Mouse (Mus musculus) cerebellum, adult 11-12 months (tissue): ENCODE measurements around the gene Dhx32.
"Not testable (repeated sequence)": the region's sequence is repeated elsewhere in the genome, so short reads cannot be mapped to it uniquely, and the experiment has no call there.

Experiments
- DNase-seq: peaks from one replicate; pipeline ENCODE4 v3.0.0; 2022

Gene Dhx32

DNA sequence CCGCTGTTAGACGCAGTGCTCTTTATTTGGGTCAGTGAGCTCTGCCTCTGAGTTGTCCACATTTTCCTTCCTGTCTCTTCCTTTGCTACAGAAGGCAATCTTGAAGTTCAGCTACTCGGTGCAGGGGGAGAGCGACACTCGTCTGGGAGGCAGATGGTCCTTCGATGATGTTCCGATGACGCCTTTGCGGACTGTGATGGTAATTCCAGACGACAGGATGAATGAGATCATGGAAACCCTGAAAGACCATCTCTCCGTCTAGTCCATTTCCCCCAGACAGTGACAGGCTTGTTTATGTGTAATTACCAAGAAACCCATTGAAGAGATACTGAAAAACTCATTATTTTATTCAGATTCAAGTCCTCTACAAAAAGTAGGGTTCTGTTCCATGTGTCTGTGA, 61.9 kb downstream of the Dhx32 start:
- DNase-seq = no peak

- no peak for DNase-seq
Measured at GRCm38 (mm10) chr7:133718580-133718979, 63.9 kb downstream of the Dhx32 start.

DNA sequence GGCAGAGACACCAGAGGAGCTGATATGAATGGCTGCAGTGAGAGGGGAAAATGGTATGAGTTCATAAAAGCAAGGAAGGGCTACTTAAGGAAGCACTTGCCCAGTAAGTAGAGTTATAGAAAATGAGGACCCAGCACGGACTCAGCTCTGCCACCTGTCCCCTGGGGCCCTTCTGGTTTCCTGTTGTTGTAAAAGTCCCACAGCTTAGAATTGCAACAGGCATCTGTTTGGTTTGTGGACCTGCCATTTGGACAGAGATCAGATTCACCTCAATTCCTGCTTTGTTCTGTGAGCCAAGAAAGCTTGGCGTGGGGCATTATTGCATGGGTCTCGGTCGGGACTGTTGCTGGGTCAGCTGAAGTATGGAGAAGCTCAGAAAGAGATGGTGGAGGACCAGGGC, 67.1 kb downstream of the Dhx32 start:
- DNase-seq = no peak

DNA sequence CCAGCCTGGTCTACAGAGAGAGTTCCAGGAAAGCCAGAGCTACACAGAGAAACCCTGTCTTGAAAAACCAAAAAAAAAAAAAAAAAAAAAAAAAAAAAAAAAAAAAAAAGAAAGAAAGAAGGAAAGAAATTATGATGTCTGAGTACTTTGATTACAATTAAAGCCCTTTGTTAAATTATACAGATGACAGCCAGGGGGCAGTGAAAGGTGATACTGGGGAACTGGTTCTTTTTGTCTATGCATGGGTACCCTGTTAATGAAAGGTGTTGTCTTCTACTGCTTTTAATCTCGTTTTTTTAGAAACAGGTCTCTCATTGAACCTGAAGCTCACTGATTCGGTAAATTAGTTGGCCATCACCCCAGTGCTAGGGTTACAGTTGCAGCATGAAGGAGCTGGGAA, 75.2 kb downstream of the Dhx32 start:
- no peak for DNase-seq

- DNase-seq = no peak
Measured at GRCm38 (mm10) chr7:133703906-133704305, 78.6 kb downstream of the Dhx32 start.

- DNase-seq = no peak
Measured at GRCm38 (mm10) chr7:133702333-133702732, 80.2 kb downstream of the Dhx32 start.

- no peak for DNase-seq
Measured at GRCm38 (mm10) chr7:133701366-133701765, 81.2 kb downstream of the Dhx32 start.

GRCm38 (mm10) chr7:133699885-133700284, 82.6 kb downstream of the Dhx32 start:
- DNase-seq = no peak

GRCm38 (mm10) chr7:133698021-133698709, 84.4 kb downstream of the Dhx32 start:
- DNase-seq = no peak

DNA sequence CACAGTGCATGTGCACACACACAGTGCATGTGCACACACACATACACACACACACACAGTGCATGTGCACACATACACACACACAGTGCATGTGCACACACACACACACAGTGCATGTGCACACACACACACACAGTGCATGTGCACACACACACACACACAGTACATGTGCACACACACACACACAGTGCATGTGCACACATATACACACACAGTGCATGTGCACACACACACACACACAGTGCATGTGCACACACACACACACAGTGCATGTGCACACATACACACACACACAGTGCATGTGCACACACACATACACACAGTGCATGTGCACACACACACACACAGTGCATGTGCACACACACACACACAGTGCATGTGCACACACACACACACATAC, 96.9 kb downstream of the Dhx32 start:
- DNase-seq = not testable (repeated sequence)

DNA sequence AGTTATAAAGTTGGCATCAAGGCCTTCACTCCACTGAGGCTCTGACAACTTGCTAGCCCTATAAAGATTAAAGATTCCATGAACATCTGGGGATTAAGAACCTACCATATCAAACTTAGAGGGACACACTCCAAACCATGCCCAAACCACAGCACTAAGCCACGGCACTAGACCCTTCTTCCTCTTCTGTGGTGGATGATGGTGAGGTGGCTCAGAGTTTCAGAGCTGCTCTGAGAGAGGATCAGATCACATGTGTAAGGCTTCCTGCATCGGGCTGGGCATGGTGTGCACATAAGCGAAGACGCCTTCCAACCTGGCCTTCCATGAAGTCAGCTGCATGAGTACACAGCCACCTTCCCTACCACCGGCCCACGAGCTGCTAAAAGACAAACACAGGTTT, 97.8 kb downstream of the Dhx32 start:
- no peak for DNase-seq

GRCm38 (mm10) chr7:133684110-133684509, 98.4 kb downstream of the Dhx32 start:
- no peak for DNase-seq

GRCm38 (mm10) chr7:133683626-133684025, 98.9 kb downstream of the Dhx32 start:
- no peak for DNase-seq

GRCm38 (mm10) chr7:133679961-133680360, 102.6 kb downstream of the Dhx32 start, which contains the start of gene Mmp21:
Mmp21 (minus strand) TSS chr7:133680061.
- no peak for DNase-seq

DNA sequence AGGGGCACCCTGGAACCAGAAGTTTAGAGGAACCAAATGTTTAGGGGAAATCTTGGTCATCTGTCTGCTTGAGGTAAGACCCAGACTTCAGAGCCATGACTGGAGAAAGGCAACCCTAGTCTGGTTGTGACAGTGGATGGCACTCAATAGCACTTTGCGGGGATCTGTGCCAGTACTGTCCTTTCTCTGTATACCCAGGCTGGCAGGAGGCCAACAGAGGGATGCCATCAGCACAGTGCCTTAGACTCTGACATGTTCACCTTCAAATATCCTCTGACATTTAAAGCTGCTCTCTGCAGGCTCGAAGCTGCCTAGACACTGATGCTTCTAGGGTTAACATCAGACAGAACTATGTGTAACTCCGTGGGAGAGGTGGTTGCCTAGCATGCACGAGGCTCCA, 103.1 kb downstream of the Dhx32 start:
- DNase-seq = peak; percentile 39

- DNase-seq = peak; percentile 86
Measured at GRCm38 (mm10) chr7:133678716-133679115, 103.8 kb downstream of the Dhx32 start.

DNA sequence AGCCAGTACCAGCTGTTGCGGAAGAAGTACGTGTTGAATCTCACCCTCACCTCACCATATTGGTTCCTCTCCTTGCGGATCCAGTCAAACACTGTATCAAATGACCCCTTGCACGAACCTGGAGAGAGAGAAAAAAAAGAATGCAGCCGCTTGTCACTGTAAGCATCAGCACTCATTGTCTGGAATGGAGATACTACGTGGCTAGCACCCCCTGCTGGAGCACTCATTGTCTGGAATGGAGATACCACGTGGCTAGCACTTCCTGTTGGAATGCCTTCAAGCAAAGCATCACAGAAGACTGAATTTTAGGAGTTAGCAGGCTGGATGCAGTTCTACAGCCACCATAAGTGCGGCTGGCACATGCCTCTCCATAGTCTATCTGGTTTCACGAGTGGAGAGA, 106.5 kb downstream of the Dhx32 start:
- DNase-seq = no peak
